Mouse (Mus musculus) MEL (cell line): Measurements from ENCODE around the gene Lsamp. TPM values are rescaled to one million over a fixed set of nuclear protein-coding genes. Genes with fewer than 3 reads are reported as not detected.

Source experiments
- DNase-seq: peaks from one replicate; pipeline ENCODE4 v3.0.0; 2011; ENCODE audit warnings: low read depth, low spot score
- H3K27ac ChIP-seq: 2 replicates; pipeline ENCODE4 v1.5.1; 2012; ENCODE audit warnings: low read depth, mild to moderate bottlenecking, control low read depth, low read length, moderate library complexity; ENCODE audit not compliant: control insufficient read depth
- H3K27me3 ChIP-seq, 2 experiments: fragments of 150-350 bp in 1 of 2; sonication (generic) in 1 of 2; 2 replicates each; pipeline ENCODE4 v1.6.1; 2012; ENCODE audit warnings: low read length in 2 of 2, mild to moderate bottlenecking in 2 of 2, improper control_type of control experiment in 1 of 2, moderate library complexity in 1 of 2; ENCODE audit not compliant: insufficient read depth in 2 of 2, control insufficient read depth in 1 of 2
- H3K36me3 ChIP-seq, 2 experiments: 2 replicates each; pipeline ENCODE4 v1.6.1; 2012 to 2014; ENCODE audit warnings: low read length in 2 of 2, improper control_type of control experiment in 1 of 2, inconsistent platforms in 1 of 2, mild to moderate bottlenecking in 1 of 2; ENCODE audit not compliant: insufficient read depth in 2 of 2, control insufficient read depth in 1 of 2
- H3K4me1 ChIP-seq, 2 experiments: fragments of 150-350 bp in 1 of 2; sonication (generic) in 1 of 2; 2 replicates each; pipeline ENCODE4 v1.6.1; 2012; ENCODE audit warnings: low read length in 2 of 2, improper control_type of control experiment in 1 of 2, mild to moderate bottlenecking in 1 of 2; ENCODE audit not compliant: insufficient read depth in 2 of 2, control insufficient read depth in 1 of 2
- H3K4me3 ChIP-seq, 2 experiments: fragments of 150-350 bp in 1 of 2; sonication (generic) in 1 of 2; 2 replicates each; pipeline ENCODE4 v1.5.1; 2012; ENCODE audit warnings: low read depth in 2 of 2, low read length in 2 of 2, mild to moderate bottlenecking in 2 of 2, moderate library complexity in 2 of 2, control low read depth in 1 of 2, improper control_type of control experiment in 1 of 2; ENCODE audit not compliant: control insufficient read depth in 1 of 2, insufficient read depth in 1 of 2
- H3K79me2 ChIP-seq: 2 replicates; pipeline ENCODE4 v1.6.1; 2012; ENCODE audit warnings: mild to moderate bottlenecking, low read length, moderate library complexity; ENCODE audit not compliant: control insufficient read depth, poor library complexity, insufficient read depth
- H3K9ac ChIP-seq: 2 replicates; pipeline ENCODE4 v1.6.1; 2012; ENCODE audit warnings: low read depth, mild to moderate bottlenecking, control low read depth, low read length, moderate library complexity; ENCODE audit not compliant: control insufficient read depth, poor library complexity, severe bottlenecking
- H3K9me3 ChIP-seq: fragments of 150-350 bp; sonication (generic); replicated peaks from 2 replicates; pipeline ENCODE4 v1.6.1; 2012; ENCODE audit warnings: mild to moderate bottlenecking, low read length, improper control_type of control experiment, moderate library complexity; ENCODE audit not compliant: insufficient read depth
- BHLHE40 ChIP-seq: IDR thresholded peaks from 2 replicates; pipeline ENCODE4 v1.6.1; 2012; ENCODE audit warnings: low read depth, mild to moderate bottlenecking, inconsistent platforms, low read length, improper control_type of control experiment, borderline replicate concordance
- CHD1 ChIP-seq: IDR thresholded peaks from 2 replicates; pipeline ENCODE4 v1.6.1; 2012; ENCODE audit warnings: low read depth, mild to moderate bottlenecking, inconsistent platforms, low read length, improper control_type of control experiment
- E2F4 ChIP-seq: IDR thresholded peaks from 2 replicates; pipeline ENCODE4 v1.6.1; 2011; ENCODE audit warnings: low read depth, low read length, improper control_type of control experiment, borderline replicate concordance
- ELF1 ChIP-seq: IDR thresholded peaks from 2 replicates; pipeline ENCODE4 v1.6.1; 2014; ENCODE audit warnings: low read depth, mild to moderate bottlenecking, inconsistent platforms, low read length, improper control_type of control experiment, moderate library complexity
- EP300 ChIP-seq, 2 experiments: IDR thresholded peaks; 2 replicates each; pipeline ENCODE4 v1.6.1; 2011; ENCODE audit warnings: improper control_type of control experiment in 2 of 2, low read length in 2 of 2, low read depth in 1 of 2, mild to moderate bottlenecking in 1 of 2
- GATA1 ChIP-seq: IDR thresholded peaks from 2 replicates; pipeline ENCODE4 v1.6.1; 2011; ENCODE audit warnings: low read depth, low read length, improper control_type of control experiment
- HCFC1 ChIP-seq: IDR thresholded peaks from 2 replicates; pipeline ENCODE4 v1.6.1; 2012; ENCODE audit warnings: low read depth, mild to moderate bottlenecking, inconsistent platforms, low read length, improper control_type of control experiment, moderate library complexity
- MAFK ChIP-seq: IDR thresholded peaks from 2 replicates; pipeline ENCODE4 v1.6.1; 2011; ENCODE audit warnings: low read depth, mild to moderate bottlenecking, low read length, improper control_type of control experiment, borderline replicate concordance
- MYB ChIP-seq: IDR thresholded peaks from 2 replicates; pipeline ENCODE4 v1.6.1; 2011; ENCODE audit warnings: mild to moderate bottlenecking, low read depth, low read length, improper control_type of control experiment
- MYC ChIP-seq: IDR thresholded peaks from 2 replicates; pipeline ENCODE4 v1.6.1; 2011; ENCODE audit warnings: low read depth, mild to moderate bottlenecking, low read length, improper control_type of control experiment, moderate library complexity
- NELFE ChIP-seq: IDR thresholded peaks from 2 replicates; pipeline ENCODE4 v1.6.1; 2011; ENCODE audit warnings: low read depth, low read length, improper control_type of control experiment
- RAD21 ChIP-seq: IDR thresholded peaks from 2 replicates; pipeline ENCODE4 v1.6.1; 2011; ENCODE audit warnings: mild to moderate bottlenecking, low read depth, low read length, improper control_type of control experiment
- RCOR1 ChIP-seq: IDR thresholded peaks from 2 replicates; pipeline ENCODE4 v1.6.1; 2012; ENCODE audit warnings: low read depth, mild to moderate bottlenecking, inconsistent platforms, low read length, improper control_type of control experiment
- SMC3 ChIP-seq: IDR thresholded peaks from 2 replicates; pipeline ENCODE4 v1.6.1; 2011; ENCODE audit warnings: low read depth, low read length, improper control_type of control experiment
- TAL1 ChIP-seq: IDR thresholded peaks from 2 replicates; pipeline ENCODE4 v1.6.1; 2012; ENCODE audit warnings: mild to moderate bottlenecking, inconsistent platforms, low read length, moderate library complexity, mixed read lengths
- USF1 ChIP-seq: IDR thresholded peaks from 2 replicates; pipeline ENCODE4 v1.6.1; 2014; ENCODE audit warnings: low read depth, mild to moderate bottlenecking, inconsistent platforms, low read length, improper control_type of control experiment, moderate library complexity
- ZKSCAN1 ChIP-seq: IDR thresholded peaks from 2 replicates; pipeline ENCODE4 v1.6.1; 2012; ENCODE audit warnings: low read depth, mild to moderate bottlenecking, inconsistent platforms, low read length, improper control_type of control experiment, moderate library complexity
- ZMIZ1 ChIP-seq: IDR thresholded peaks from 2 replicates; pipeline ENCODE4 v1.6.1; 2012; ENCODE audit warnings: low read depth, mild to moderate bottlenecking, inconsistent platforms, low read length, improper control_type of control experiment, moderate library complexity
- ZNF384 ChIP-seq: IDR thresholded peaks from 2 replicates; pipeline ENCODE4 v1.6.1; 2012; ENCODE audit warnings: low read depth, mild to moderate bottlenecking, inconsistent platforms, low read length, improper control_type of control experiment
- polyA plus RNA-seq, 2 experiments: library from polyadenylated mRNA; stranded (reverse) in 1 of 2; unstranded in 1 of 2; fragments of >175 nt in 1 of 2; fragments of >200 nt in 1 of 2; gene quantifications; 2 replicates each; pipeline versions ENCODE4 v1.2.1 to v1.2.4; 2012; ENCODE audit warnings: low replicate concordance in 2 of 2, low read depth in 1 of 2; ENCODE audit not compliant: insufficient read length in 2 of 2, insufficient read depth in 1 of 2, missing spikeins in 1 of 2
- total RNA-seq: library from RNA; depleted of rRNA; stranded (reverse); fragments of 300-350 nt; gene quantifications from 2 replicates; pipeline ENCODE4 v1.2.3, GENCODE M21; 2012

Lsamp gene
- total and polyA plus RNA-seq, 3 experiments, result 0.42 TPM; not detected in 2

DNA sequence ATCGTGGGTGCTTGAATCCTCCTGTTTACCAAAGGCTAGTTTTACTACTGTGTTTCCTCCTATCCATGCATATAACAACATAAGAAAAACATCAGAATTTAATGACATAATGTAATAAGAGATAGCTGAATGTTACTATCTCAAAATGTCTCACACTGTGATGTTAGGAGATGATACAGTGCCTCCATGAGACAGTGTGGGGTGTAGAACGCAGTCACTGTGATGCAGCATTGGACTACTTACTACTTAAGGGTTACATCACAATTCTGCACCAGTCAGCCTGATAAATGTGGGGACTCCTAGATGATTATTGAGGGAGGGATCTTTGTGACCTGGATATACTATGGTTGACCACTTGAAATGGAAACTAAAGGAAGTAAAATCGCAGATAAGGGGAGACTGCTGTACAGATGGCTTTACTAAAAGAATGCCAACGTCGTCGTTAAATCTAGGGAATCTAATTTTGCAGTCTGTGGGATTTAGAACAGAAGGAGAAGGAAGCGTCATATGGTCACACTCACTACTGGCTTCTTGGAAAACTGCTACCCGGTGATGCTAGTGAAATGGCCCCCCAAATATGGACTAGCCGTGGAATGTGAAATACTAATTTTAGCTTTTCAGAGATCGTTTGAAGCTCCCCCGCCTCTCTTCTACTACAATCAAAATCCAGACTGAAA is 1762.2 kb downstream of the Lsamp start:
- H3K9ac ChIP-seq, result no peak overlapping the region
- TF ChIP-seq MYC (no peak), RAD21 (no peak), BHLHE40 (no peak), E2F4 (no peak), MYB (no peak), USF1 (no peak), EP300 (IDR thresholded peaks at IDR 0.05; ENCODE audit: low read depth in 1 of 2, low read length in 2 of 2) (no peak), ZMIZ1 (no peak)
- TF ChIP-seq, all 39 proteins: peak for 0
- Histone ChIP-seq H3K27me3 (no peaks in the 10 kb centered on the region), H3K4me1 (no peaks in the 10 kb centered on the region), H3K9me3 (no peaks in the 10 kb centered on the region), H3K27ac (no peak overlapping the region), H3K79me2 (no peaks in the 10 kb centered on the region), H3K36me3 (no peaks in the 10 kb centered on the region), H3K4me3 (no peak overlapping the region)
- no peak for DNase-seq

GRCm38 (mm10) chr16:41747874-41748273 is 1763.7 kb downstream of the Lsamp start:
- no peaks in the 10 kb centered on the region for H3K4me1 ChIP-seq
- H3K9ac ChIP-seq, result no peak overlapping the region
- no peaks in the 10 kb centered on the region for H3K9me3 ChIP-seq
- no peak for DNase-seq
- no peak overlapping the region for H3K4me3 ChIP-seq
- H3K79me2 ChIP-seq, result no peaks in the 10 kb centered on the region
- no peaks in the 10 kb centered on the region for H3K36me3 ChIP-seq
- H3K27ac ChIP-seq, result no peak overlapping the region
- no peaks in the 10 kb centered on the region for H3K27me3 ChIP-seq
- TF ChIP-seq ELF1 (no peak), EP300 (IDR thresholded peaks at IDR 0.05; ENCODE audit: low read depth in 1 of 2, low read length in 2 of 2) (no peak), GATA1 (no peak), MAFK (no peak), ZNF384 (no peak), CHD1 (no peak), NELFE (no peak), HCFC1 (no peak), ZKSCAN1 (no peak), RCOR1 (no peak), TAL1 (no peak), SMC3 (no peak)
